Mouse (Mus musculus) forebrain, postnatal 0 days (tissue): ENCODE results near the gene Tcl1b1. TPM values are rescaled to one million over a fixed set of nuclear protein-coding genes. Genes with fewer than 3 reads are reported as not detected.
"Not testable (repeated sequence)": the region's sequence is repeated elsewhere in the genome, so short reads cannot be mapped to it uniquely, and the experiment has no call there.

Experiments used
- ATAC-seq: fragments of 200-750 bp; cut with Nextera tagmentation; 2 replicates; pipeline ENCODE4 v1.8.0; 2017; ENCODE audit warnings: mild to moderate bottlenecking, moderate library complexity
- DNase-seq: peaks from one replicate; pipeline ENCODE4 v3.0.0-alpha.2; 2015
- H3K27ac ChIP-seq: fragments of 300-500 bp; sonication (generic); 2 replicates; pipeline ENCODE4 v1.5.1; 2014; ENCODE audit warnings: low read depth, mild to moderate bottlenecking, antibody characterized with exemption, low read length, moderate library complexity, mixed read lengths
- H3K27me3 ChIP-seq: fragments of 300-500 bp; sonication (generic); 2 replicates; pipeline ENCODE4 v1.6.1; 2014; ENCODE audit warnings: mild to moderate bottlenecking, low read length, mixed read lengths; ENCODE audit not compliant: insufficient read depth
- H3K36me3 ChIP-seq: fragments of 300-500 bp; sonication (generic); 2 replicates; pipeline ENCODE4 v1.6.1; 2014; ENCODE audit warnings: mild to moderate bottlenecking, moderate library complexity; ENCODE audit not compliant: insufficient read depth
- H3K4me1 ChIP-seq: fragments of 300-500 bp; sonication (generic); 2 replicates; pipeline ENCODE4 v1.6.1; 2014; ENCODE audit warnings: antibody characterized with exemption; ENCODE audit not compliant: insufficient read depth
- H3K4me2 ChIP-seq: fragments of 300-500 bp; sonication (generic); 2 replicates; pipeline ENCODE4 v1.6.1; 2014; ENCODE audit warnings: low read depth, mild to moderate bottlenecking, moderate library complexity
- H3K4me3 ChIP-seq: fragments of 300-500 bp; sonication (generic); 2 replicates; pipeline ENCODE4 v1.5.1; 2014; ENCODE audit warnings: low read depth, low read length, mixed read lengths
- H3K9ac ChIP-seq: fragments of 300-500 bp; sonication (generic); 2 replicates; pipeline ENCODE4 v1.6.1; 2014; ENCODE audit warnings: mild to moderate bottlenecking
- H3K9me3 ChIP-seq: fragments of 300-500 bp; sonication (generic); 2 replicates; pipeline ENCODE4 v1.6.1; 2016; ENCODE audit warnings: low read length
- CTCF ChIP-seq: sonication (generic); IDR thresholded peaks from 2 replicates; pipeline ENCODE4 v1.5.1; 2016; ENCODE audit warnings: antibody characterized with exemption, control low read depth, low read depth
- WGBS: fragments of 180-500 bp; shearing (Covaris S2); extraction: QIAGEN DNeasy Blood & Tissue Kit; methylation state at CpG from one replicate; pipeline ENCODE4 v1.1.7; 2014; 5-methylcytosine and 5-hydroxymethylcytosine counted together
- polyA plus RNA-seq: library from polyadenylated mRNA; unstranded; fragments of >200 nt; fragmentation: Nextera tagmentation; extraction: Ambion mirVana; gene quantifications from 2 replicates; pipeline ENCODE4 v1.2.1, GENCODE M21; 2015
- total RNA-seq: library from RNA; depleted of rRNA; stranded (reverse); fragments of >200 nt; gene quantifications from 2 replicates; pipeline ENCODE4 v1.2.3, GENCODE M21; 2014; rRNA removed

The Tcl1b1 gene
- total RNA-seq (not detected in 2 replicates), polyA plus RNA-seq (not detected in 2 replicates)

DNA sequence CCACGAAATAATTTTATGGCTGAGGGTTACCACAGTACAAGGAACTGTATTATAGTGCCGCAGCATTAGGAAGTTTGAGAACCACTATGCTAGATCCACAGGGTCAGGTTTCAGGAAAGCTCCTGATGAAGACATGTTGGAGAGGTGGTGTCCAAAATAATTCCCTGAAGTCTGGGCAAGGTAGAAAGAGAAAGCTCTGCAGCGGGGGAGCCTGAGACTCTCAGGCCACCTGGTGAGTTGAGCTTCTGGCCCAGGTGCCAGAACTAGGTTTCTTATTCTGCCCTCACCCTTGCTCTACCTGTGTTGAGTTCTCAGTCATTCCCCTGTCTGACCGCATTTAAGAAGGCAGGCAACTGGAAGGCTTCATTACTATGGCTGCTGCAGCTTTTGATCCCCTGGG, at the start of gene Tcl1b1:
TSS of gene Tcl1b1 (plus strand) at position 301 of the 400 bp plus-strand sequence.
- Histone ChIP-seq H3K4me1 (no peaks in the 10 kb centered on the region), H3K9me3 (no peaks in the 10 kb centered on the region), H3K4me3 (no peak within 1 kb of the TSS), H3K9ac (no peak within 1 kb of the TSS), H3K36me3 (no peaks in the 10 kb centered on the region), H3K4me2 (no peak within 1 kb of the TSS), H3K27ac (no peak within 1 kb of the TSS), H3K27me3 (no peaks in the 10 kb centered on the region)
- no peak for TF ChIP-seq CTCF
- DNase-seq (no peak), ATAC-seq (no peak)
- 75% methylated on average over 4 of the region's 4 CpGs for WGBS

DNA sequence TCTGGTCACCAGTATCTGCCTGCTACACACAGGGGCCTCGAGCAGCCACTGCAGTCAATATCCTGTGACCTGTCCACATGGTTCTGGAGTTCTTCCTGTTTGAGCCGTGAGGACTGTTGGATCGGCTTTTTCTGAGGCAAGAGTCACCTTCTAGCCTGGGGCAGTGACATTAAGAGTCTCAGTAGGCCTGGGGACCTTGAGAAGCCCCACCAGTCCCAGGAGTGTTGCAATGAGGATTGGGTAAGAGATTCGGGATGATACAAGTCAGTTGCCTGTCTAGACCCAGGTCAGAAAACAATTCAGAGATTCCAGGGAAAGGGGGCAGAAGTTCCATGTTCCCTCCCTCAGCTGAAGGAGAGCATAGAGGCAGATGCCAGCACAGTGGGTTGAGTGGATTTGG, 49.7 kb upstream of the Tcl1b1 start:
- TF ChIP-seq CTCF = no peak
- no peaks in the 10 kb centered on the region for H3K4me1 ChIP-seq
- no peak for ATAC-seq
- H3K4me2 ChIP-seq = no peak overlapping the region
- H3K4me3 ChIP-seq = no peak overlapping the region
- no peak overlapping the region for H3K27ac ChIP-seq
- no peak overlapping the region for H3K9ac ChIP-seq
- no peak for DNase-seq
- WGBS = 85% methylated on average over 4 of the region's 4 CpGs
- H3K36me3 ChIP-seq = no peaks in the 10 kb centered on the region
- H3K9me3 ChIP-seq = no peaks in the 10 kb centered on the region
- H3K27me3 ChIP-seq = no peaks in the 10 kb centered on the region

DNA sequence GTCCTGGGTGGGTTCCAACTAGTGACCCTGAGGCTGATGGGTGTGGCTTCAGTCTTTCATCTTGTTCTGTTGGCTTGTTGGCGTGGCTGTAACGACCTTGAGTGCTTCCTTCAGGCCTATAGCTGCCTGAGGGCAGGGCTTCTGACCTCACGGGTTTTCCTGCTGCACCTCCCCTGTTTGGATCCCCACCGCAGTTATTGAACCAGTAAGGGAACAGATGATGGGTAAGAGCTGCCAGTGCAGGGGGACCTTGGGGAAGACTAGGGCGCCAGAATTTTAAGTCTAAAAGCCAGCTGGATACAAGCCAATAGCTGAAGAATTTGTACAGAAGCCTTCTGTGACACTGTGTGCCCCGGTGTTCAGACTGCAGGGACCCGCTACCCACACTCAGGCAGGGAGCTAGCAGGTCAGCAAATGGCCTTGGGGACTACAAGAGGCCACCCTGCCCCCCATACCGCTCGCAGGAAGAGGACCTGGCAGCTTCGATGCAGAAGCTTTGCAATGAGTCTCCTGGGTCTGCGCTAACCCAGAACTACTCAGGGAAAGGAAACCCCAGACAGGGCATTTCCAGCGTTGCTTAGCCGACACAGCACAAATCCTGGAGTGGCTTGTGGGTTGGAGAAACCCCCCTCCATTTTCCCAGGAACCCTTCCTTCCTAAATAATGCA, 47.0 kb upstream of the Tcl1b1 start:
- Histone ChIP-seq H3K27ac (no peak overlapping the region), H3K4me3 (no peak overlapping the region), H3K27me3 (no peaks in the 10 kb centered on the region), H3K4me2 (no peak overlapping the region), H3K9me3 (no peaks in the 10 kb centered on the region), H3K36me3 (no peaks in the 10 kb centered on the region), H3K9ac (no peak overlapping the region), H3K4me1 (no peaks in the 10 kb centered on the region)
- TF ChIP-seq CTCF = no peak
- peak; percentile 35 for DNase-seq
- WGBS = 36% methylated on average over 13 of the region's 13 CpGs
- ATAC-seq = no peak

- Histone ChIP-seq H3K36me3 (no peaks in the 10 kb centered on the region), H3K4me1 (no peaks in the 10 kb centered on the region), H3K9ac (no peak overlapping the region), H3K9me3 (no peaks in the 10 kb centered on the region), H3K27me3 (no peaks in the 10 kb centered on the region), H3K27ac (no peak overlapping the region), H3K4me2 (no peak overlapping the region), H3K4me3 (no peak overlapping the region)
- ATAC-seq (no peak), DNase-seq (no peak)
- 97% methylated on average over 1 of the region's 1 CpGs for WGBS
- TF ChIP-seq CTCF = no peak
Observed at GRCm38 (mm10) chr12:105116648-105117047, 42.8 kb upstream of the Tcl1b1 start.

- no peak overlapping the region for H3K27ac ChIP-seq
- DNase-seq (no peak), ATAC-seq (no peak)
- H3K4me3 ChIP-seq = no peak overlapping the region
- no peaks in the 10 kb centered on the region for H3K4me1 ChIP-seq
- TF ChIP-seq CTCF = no peak
- H3K9me3 ChIP-seq = no peaks in the 10 kb centered on the region
- no peaks in the 10 kb centered on the region for H3K27me3 ChIP-seq
- H3K36me3 ChIP-seq = no peaks in the 10 kb centered on the region
- H3K4me2 ChIP-seq = no peak overlapping the region
- WGBS = 83% methylated on average over 6 of the region's 6 CpGs
- H3K9ac ChIP-seq = no peak overlapping the region
Observed at GRCm38 (mm10) chr12:105125362-105125761, 34.1 kb upstream of the Tcl1b1 start.

DNA sequence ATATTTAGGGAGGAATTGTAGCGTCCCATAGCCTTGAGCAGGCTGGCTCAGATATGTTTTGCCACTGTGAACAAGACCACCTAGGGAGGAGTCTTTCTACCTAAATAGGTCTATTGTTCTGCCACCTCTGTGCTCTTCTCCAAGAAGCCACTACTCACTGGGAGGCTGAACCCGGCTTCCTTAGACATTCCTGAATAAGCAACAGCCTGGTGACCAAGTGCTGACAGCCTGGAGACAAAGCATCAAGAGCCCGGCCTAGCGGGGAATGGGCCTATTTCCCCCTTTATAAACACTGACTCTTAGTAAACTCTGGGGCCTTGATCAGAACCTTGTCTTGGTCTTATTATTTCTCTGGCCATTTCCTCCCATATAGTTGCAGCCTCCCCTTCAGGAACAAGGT, 33.0 kb upstream of the Tcl1b1 start:
- Histone ChIP-seq H3K4me1 (no peaks in the 10 kb centered on the region), H3K9ac (no peak overlapping the region), H3K27ac (no peak overlapping the region), H3K4me2 (no peak overlapping the region), H3K9me3 (no peaks in the 10 kb centered on the region), H3K36me3 (no peaks in the 10 kb centered on the region), H3K27me3 (no peaks in the 10 kb centered on the region), H3K4me3 (no peak overlapping the region)
- 39% methylated on average over 4 of the region's 4 CpGs for WGBS
- no peak for ATAC-seq
- no peak for DNase-seq
- no peak for TF ChIP-seq CTCF

GRCm38 (mm10) chr12:105127607-105128006, 31.9 kb upstream of the Tcl1b1 start:
- H3K4me3 ChIP-seq = no peak overlapping the region
- H3K9ac ChIP-seq = no peak overlapping the region
- H3K36me3 ChIP-seq = no peaks in the 10 kb centered on the region
- H3K4me1 ChIP-seq = no peaks in the 10 kb centered on the region
- DNase-seq (no peak), ATAC-seq (no peak)
- no peak overlapping the region for H3K27ac ChIP-seq
- H3K4me2 ChIP-seq = no peak overlapping the region
- 93% methylated on average over 2 of the region's 2 CpGs for WGBS
- H3K27me3 ChIP-seq = no peaks in the 10 kb centered on the region
- no peaks in the 10 kb centered on the region for H3K9me3 ChIP-seq
- no peak for TF ChIP-seq CTCF

- H3K27ac ChIP-seq, H3K36me3 ChIP-seq, DNase-seq, H3K4me2 ChIP-seq, ATAC-seq, H3K9ac ChIP-seq, H3K4me3 ChIP-seq, H3K9me3 ChIP-seq, H3K27me3 ChIP-seq, H3K4me1 ChIP-seq: not testable (repeated sequence)
- 62% methylated on average over 3 of the region's 3 CpGs for WGBS
Observed at GRCm38 (mm10) chr12:105129494-105130205, 29.8 kb upstream of the Tcl1b1 start.

GRCm38 (mm10) chr12:105134167-105134566, 25.3 kb upstream of the Tcl1b1 start:
- not testable (repeated sequence) for H3K4me2 ChIP-seq, H3K9me3 ChIP-seq, H3K36me3 ChIP-seq, ATAC-seq, H3K4me3 ChIP-seq, H3K9ac ChIP-seq, H3K27me3 ChIP-seq, H3K4me1 ChIP-seq, H3K27ac ChIP-seq, DNase-seq
- WGBS = 76% methylated on average over 2 of the region's 2 CpGs

DNA sequence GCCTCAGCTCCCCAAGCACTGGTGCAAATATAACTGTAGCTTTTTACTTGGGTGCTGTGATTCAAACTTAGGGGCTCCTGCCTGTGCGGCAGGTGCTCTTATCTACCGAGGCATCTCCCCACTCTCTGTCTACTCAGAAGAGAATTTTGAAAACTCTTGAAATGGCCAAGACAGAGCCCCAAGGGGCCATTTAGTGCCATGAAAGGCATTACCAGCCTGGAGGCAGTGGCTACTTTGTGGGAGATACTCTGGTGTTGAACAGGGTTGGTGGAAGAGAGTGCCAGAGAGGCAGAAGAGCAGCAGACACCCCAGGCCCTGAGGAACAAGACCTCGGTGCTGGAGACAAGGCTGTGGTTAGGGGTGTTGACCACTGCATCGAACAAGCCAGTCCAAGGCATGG, 24.7 kb upstream of the Tcl1b1 start:
- H3K4me1 ChIP-seq, ATAC-seq, H3K9me3 ChIP-seq, H3K4me2 ChIP-seq, H3K4me3 ChIP-seq, DNase-seq, H3K27me3 ChIP-seq, H3K36me3 ChIP-seq, H3K9ac ChIP-seq, H3K27ac ChIP-seq: not testable (repeated sequence)
- 86% methylated on average over 4 of the region's 4 CpGs for WGBS
